Mouse (Mus musculus) kidney, embryonic 16.5 days (tissue): ENCODE data around the gene 2310030G06Rik. TPM values are rescaled to one million over a fixed set of nuclear protein-coding genes. Genes with fewer than 3 reads are reported as not detected.

Source experiments
- ATAC-seq: fragments of 200-750 bp; cut with Nextera tagmentation; 2 replicates; pipeline ENCODE4 v1.8.0; 2017; ENCODE audit warnings: moderate TSS enrichment; ENCODE audit not compliant: low FRiP score, low TSS enrichment
- H3K27ac ChIP-seq: fragments of 300-500 bp; sonication (generic); 2 replicates; pipeline ENCODE4 v1.5.1; 2014; ENCODE audit warnings: low read length
- H3K27me3 ChIP-seq: fragments of 300-500 bp; sonication (generic); 2 replicates; pipeline ENCODE4 v1.6.1; 2014; ENCODE audit warnings: low read length, control low read depth, mixed read lengths; ENCODE audit not compliant: insufficient read depth
- H3K36me3 ChIP-seq: fragments of 300-500 bp; sonication (generic); 2 replicates; pipeline ENCODE4 v1.6.1; 2014; ENCODE audit warnings: low read length, control low read depth, mixed read lengths; ENCODE audit not compliant: insufficient read depth
- H3K4me1 ChIP-seq: fragments of 300-500 bp; sonication (generic); 2 replicates; pipeline ENCODE4 v1.6.1; 2014; ENCODE audit warnings: low read length, control low read depth, mixed read lengths; ENCODE audit not compliant: insufficient read depth
- H3K4me2 ChIP-seq: fragments of 300-500 bp; sonication (generic); replicated peaks from 2 replicates; pipeline ENCODE4 v1.6.1; 2014; ENCODE audit warnings: low read depth, low read length
- H3K4me3 ChIP-seq: fragments of 300-500 bp; sonication (generic); 2 replicates; pipeline ENCODE4 v1.5.1; 2014; ENCODE audit warnings: mild to moderate bottlenecking, low read length
- H3K9ac ChIP-seq: fragments of 300-500 bp; sonication (generic); replicated peaks from 2 replicates; pipeline ENCODE4 v1.6.1; 2014; ENCODE audit warnings: low read length
- H3K9me3 ChIP-seq: fragments of 300-500 bp; sonication (generic); 2 replicates; pipeline ENCODE4 v1.6.1; 2016; ENCODE audit warnings: low read length, control low read depth
- WGBS: fragments of 180-500 bp; shearing (Covaris S2); extraction: QIAGEN DNeasy Blood & Tissue Kit; methylation state at CpG from one replicate; pipeline ENCODE4 v1.1.7; 2014; 5-methylcytosine and 5-hydroxymethylcytosine counted together
- polyA plus RNA-seq: library from polyadenylated mRNA; unstranded; fragments of >200 nt; fragmentation: Nextera tagmentation; extraction: Ambion mirVana; gene quantifications from 2 replicates; pipeline ENCODE4 v1.2.1, GENCODE M21; 2015

2310030G06Rik gene
- polyA plus RNA-seq, 1 experiment from 2014 or later, result 13.3 TPM

DNA sequence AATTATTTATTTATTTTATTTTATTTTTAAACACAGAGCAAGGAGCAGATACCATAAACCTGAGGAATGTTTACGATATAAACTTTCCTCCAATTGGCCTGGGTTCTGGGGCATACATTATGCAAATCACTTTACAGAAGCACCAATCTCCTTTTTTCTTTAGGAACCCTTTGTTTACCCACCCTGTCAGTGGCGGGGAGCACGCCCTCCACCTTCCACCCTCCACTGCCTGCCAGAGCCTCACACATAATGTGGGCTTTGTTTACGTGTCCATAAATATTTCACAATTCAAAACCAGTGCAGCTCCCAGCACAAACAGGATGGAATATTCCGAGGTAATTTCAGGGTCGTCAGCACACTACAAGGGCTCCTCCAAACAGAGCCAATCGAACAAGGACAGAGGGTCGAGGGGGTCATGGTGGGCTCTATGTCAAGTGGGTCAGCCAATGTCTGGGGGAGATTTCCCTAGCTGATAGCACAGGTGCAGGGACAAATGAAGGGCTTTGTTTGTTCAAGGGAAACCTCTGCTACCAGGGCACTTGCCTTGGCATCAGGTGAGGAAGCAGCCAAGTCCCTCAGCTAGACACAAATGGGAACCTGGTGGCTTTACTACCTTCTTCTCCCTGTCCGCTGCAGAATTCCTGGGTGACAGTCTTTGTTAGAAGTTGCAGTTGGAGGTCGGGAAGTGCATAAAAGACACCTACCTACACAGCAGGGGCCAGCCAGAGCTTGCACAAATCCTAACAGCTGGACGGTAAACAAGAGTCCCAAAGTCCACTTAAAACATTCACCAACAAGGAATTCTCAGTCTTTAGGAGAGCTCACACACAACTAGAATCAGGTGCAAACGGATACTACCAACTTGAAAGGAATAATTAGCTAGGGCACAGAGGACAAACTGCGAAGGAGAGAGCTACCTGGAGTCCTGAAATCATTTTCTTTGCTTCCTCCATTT, 53.4 kb downstream of the 2310030G06Rik start:
- Histone ChIP-seq H3K36me3 (no peaks in the 10 kb centered on the region), H3K9me3 (no peaks in the 10 kb centered on the region), H3K27ac (peak overlapping the region; percentile 71), H3K9ac (peak overlapping the region; percentile 44), H3K4me2 (peak overlapping the region; percentile 45), H3K27me3 (no peaks in the 10 kb centered on the region), H3K4me1 (peaks cover 18% of the 10 kb centered on the region), H3K4me3 (peak overlapping the region; percentile 24)
- 24% methylated on average over 13 of the region's 13 CpGs for WGBS
- ATAC-seq, result peak; percentile 52

Other genes with a start within 250 kb of the 2310030G06Rik start
- gene Pts, start 217.8 kb downstream of the 2310030G06Rik start, polyA plus RNA-seq, result 96.6 and 108 TPM in 2 replicates
- gene Il18, start 191.7 kb downstream of the 2310030G06Rik start, polyA plus RNA-seq, result 1.9 and 2.9 TPM in 2 replicates
- gene Bco2, start 191.4 kb downstream of the 2310030G06Rik start, polyA plus RNA-seq, result 0.15 and 0.24 TPM in 2 replicates
- gene Tex12, start 185.2 kb downstream of the 2310030G06Rik start, polyA plus RNA-seq, result not detected in 2 replicates
- gene Sdhd, start 142.7 kb downstream of the 2310030G06Rik start, polyA plus RNA-seq, result 417 and 453 TPM in 2 replicates
- gene Timm8b, start 142.6 kb downstream of the 2310030G06Rik start, polyA plus RNA-seq, result 232 and 245 TPM in 2 replicates
- gene Pih1d2, start 129.2 kb downstream of the 2310030G06Rik start, polyA plus RNA-seq, result 4.9 and 5.3 TPM in 2 replicates
- gene Nkapd1, start 129.1 kb downstream of the 2310030G06Rik start, polyA plus RNA-seq, result 17.0 and 17.9 TPM in 2 replicates
- 64.0 and 67.9 TPM in 2 replicates for gene Dlat, start 86.8 kb downstream of the 2310030G06Rik start, polyA plus RNA-seq
- gene Dixdc1, start 7.0 kb downstream of the 2310030G06Rik start, polyA plus RNA-seq, result 7.7 and 8.6 TPM in 2 replicates
- gene Cryab, start 4.8 kb upstream of the 2310030G06Rik start, polyA plus RNA-seq, result 54.3 and 57.4 TPM in 2 replicates
- gene Hspb2, start 5.8 kb upstream of the 2310030G06Rik start, polyA plus RNA-seq, result 5.2 and 6.0 TPM in 2 replicates
- gene Fdxacb1, start 21.7 kb upstream of the 2310030G06Rik start, polyA plus RNA-seq, result 13.0 and 13.1 TPM in 2 replicates
- gene Alg9, start 28.5 kb upstream of the 2310030G06Rik start, polyA plus RNA-seq, result 41.8 and 44.3 TPM in 2 replicates
- gene 1110032A03Rik, start 29.0 kb upstream of the 2310030G06Rik start, polyA plus RNA-seq, result 33.1 and 40.4 TPM in 2 replicates
- 74.6 and 77.0 TPM in 2 replicates for gene Ppp2r1b, start 98.8 kb upstream of the 2310030G06Rik start, polyA plus RNA-seq